8 mouse cellular contexts compared by ENCODE assay signal in genomic region chr11:98931513-98932292, GRCm38 (mm10). TPM values are rescaled to one million over a fixed set of nuclear protein-coding genes. Genes with fewer than 3 reads are reported as not detected.
DNase-seq lines count a peak whose midpoint lies in the region; ATAC-seq lines count a peak whose summit lies in the region.

No protein-coding gene starts in this region.

- no peak for ATAC-seq in liver, embryonic 11.5 days (replicated peaks; ENCODE audit: low FRiP score)

- 0 out of 2 replicates have a peak, but pooled peaks cover 2% of the 10 kb centered on the region for H3K36me3 ChIP-seq in liver, embryonic 11.5 days (ENCODE audit: control insufficient read depth, insufficient read depth, low read length)

- H3K27me3 ChIP-seq in liver, embryonic 11.5 days (replicated peaks; ENCODE audit: control insufficient read depth, insufficient read depth, low read length), result peaks cover 40% of the 10 kb centered on the region

- H3K4me1 ChIP-seq in liver, embryonic 11.5 days (replicated peaks; ENCODE audit: control insufficient read depth, insufficient read depth, low read length), result peaks cover 63% of the 10 kb centered on the region

- peak overlapping the region; percentile 70 for H3K27ac ChIP-seq in liver, embryonic 11.5 days (ENCODE audit: low read depth, low read length)

- H3K9me3 ChIP-seq in liver, embryonic 11.5 days (ENCODE audit: control insufficient read depth, low read length), result no peaks in the 10 kb centered on the region

- no peak overlapping the region for H3K9ac ChIP-seq in liver, embryonic 11.5 days (ENCODE audit: low read depth, low read length)

- no peak overlapping the region for H3K4me3 ChIP-seq in liver, embryonic 11.5 days (ENCODE audit: low read depth, low read length)

- DNase-seq in liver, embryonic 11.5 days (ENCODE audit: low spot score), result no peak
- DNase-seq in liver, result no peak
- peak; percentile 41 to 62 for DNase-seq in cerebellum, adult 18-20 months
- peak; percentile 39 for DNase-seq in gastrocnemius, postnatal 25 days
- DNase-seq in kidney, postnatal 4 days, result peak; percentile 49 to 64
- no peak for DNase-seq in c-Kit-positive CD71-positive TER-119-positive erythroid progenitor cells, embryonic 14.5 days (ENCODE audit: low spot score)
- no peak for DNase-seq in spleen, postnatal 36 days (ENCODE audit: low spot score in 2 of 2)
- no peak for DNase-seq in frontal cortex, postnatal 36 days (ENCODE audit: low spot score in 2 of 2)

- 0 out of 2 replicates have a peak overlapping the region, but pooled peaks have one; percentile 25 for H3K4me2 ChIP-seq in liver, embryonic 11.5 days

- 29% methylated on average over 7 of the region's 7 CpGs for WGBS in liver, embryonic 11.5 days

RNA-seq across cellular contexts. Expression of gene Rara, which starts 4.1 kb away (rescaled TPM):
- polyA plus RNA-seq in liver, embryonic 11.5 days (2014; fragmentation: Nextera tagmentation; extraction: Ambion mirVana), result 18.6 and 20.1 TPM in 2 replicates
- 10 to 100 TPM in 1 of 2 experiments, 1 to 10 TPM in 1; 9.4 to 12.8 TPM for total RNA-seq in gastrocnemius, postnatal 25 days (2021)

RNA-seq across cellular contexts. Expression of gene Cdc6, which starts 24.1 kb away (rescaled TPM):
- polyA plus RNA-seq in liver, embryonic 11.5 days (2014; fragmentation: Nextera tagmentation; extraction: Ambion mirVana), result 96.3 and 114 TPM in 2 replicates
- total RNA-seq in gastrocnemius, postnatal 25 days (2021), result under 1 TPM; 0.13 to 0.56 TPM

RNA-seq across cellular contexts. Expression of gene Gjd3, which starts 51.1 kb away (rescaled TPM):
- 0.21 and 0.22 TPM in 2 replicates for polyA plus RNA-seq in liver, embryonic 11.5 days (2014; fragmentation: Nextera tagmentation; extraction: Ambion mirVana)
- not detected for total RNA-seq in gastrocnemius, postnatal 25 days (2021)

Comparison
In these comparisons a context has a peak if more than half of its experiments do, and no peak if none do; other contexts are left out.
1. DNase-seq: peak in cerebellum, adult 18-20 months (2 of 2), gastrocnemius, postnatal 25 days (single experiment) and kidney, postnatal 4 days (2 of 2); none in liver, embryonic 11.5 days (single experiment), liver (single experiment), c-Kit-positive CD71-positive TER-119-positive erythroid progenitor cells, embryonic 14.5 days (single experiment), spleen, postnatal 36 days (0 of 2) and frontal cortex, postnatal 36 days (0 of 2).